Mouse (Mus musculus) G1E (cell line): ENCODE measurements around the gene Vps33b. TPM values are rescaled to one million over a fixed set of nuclear protein-coding genes. Genes with fewer than 3 reads are reported as not detected.

ENCODE experiments used
- ATAC-seq: 2 replicates; pipeline ENCODE4 v1.8.0; 2016; ENCODE audit warnings: mild to moderate bottlenecking; ENCODE audit not compliant: insufficient number of reproducible peaks, poor library complexity, low FRiP score, severe bottlenecking; ENCODE audit errors: extremely low read depth
- DNase-seq: peaks from one replicate; pipeline ENCODE4 v3.0.0; 2012; ENCODE audit warnings: low spot score
- H3K27me3 ChIP-seq: 2 replicates; pipeline ENCODE4 v1.6.1; 2012; ENCODE audit warnings: mild to moderate bottlenecking, low read length, inconsistent platforms; ENCODE audit not compliant: insufficient read depth
- H3K36me3 ChIP-seq: replicated peaks from 2 replicates; pipeline ENCODE3; 2012; ENCODE audit warnings: mild to moderate bottlenecking, inconsistent platforms
- H3K4me1 ChIP-seq: 2 replicates; pipeline ENCODE4 v1.6.1; 2012; ENCODE audit warnings: low read depth, low read length, inconsistent platforms, mixed read lengths; ENCODE audit not compliant: insufficient read depth
- H3K4me3 ChIP-seq: 2 replicates; pipeline ENCODE4 v1.5.1; 2012; ENCODE audit warnings: low read depth, mild to moderate bottlenecking, inconsistent platforms, low read length, moderate library complexity, mixed read lengths
- H3K9me3 ChIP-seq: replicated peaks from 2 replicates; pipeline ENCODE4 v1.6.1; 2012; ENCODE audit warnings: inconsistent platforms
- CTCF ChIP-seq: IDR thresholded peaks from 2 replicates; pipeline ENCODE4 v1.5.1; 2012; ENCODE audit warnings: low read depth, low read length, inconsistent platforms, mixed read lengths
- GATA1 ChIP-seq: IDR thresholded peaks from 2 replicates; pipeline ENCODE4 v1.6.1; 2012; ENCODE audit warnings: borderline replicate concordance, low read length, inconsistent platforms, mixed read lengths
- GATA2 ChIP-seq: IDR thresholded peaks from 2 replicates; pipeline ENCODE4 v1.6.1; 2012; ENCODE audit warnings: low read depth, low read length, inconsistent platforms, borderline replicate concordance
- POLR2AphosphoS5 ChIP-seq: IDR thresholded peaks from 2 replicates; pipeline ENCODE4 v1.6.1; 2012; ENCODE audit warnings: low read depth, low read length, inconsistent platforms; ENCODE audit not compliant: insufficient replicate concordance
- TAL1 ChIP-seq: conservative IDR thresholded peaks from 2 replicates; pipeline ENCODE4 v1.6.1; 2012; ENCODE audit warnings: low read depth, low read length, inconsistent platforms, mixed read lengths
- polyA plus RNA-seq: library from polyadenylated mRNA; stranded (reverse); fragments of >175 nt; gene quantifications from 2 replicates; pipeline ENCODE4 v1.2.3, GENCODE M21; 2012
- total RNA-seq, 2 experiments: library from RNA; stranded (forward) in 1 of 2; stranded (reverse) in 1 of 2; fragments of 200-1000 nt in 1 of 2; fragments of >200 nt in 1 of 2; fragmentation: Nextera tagmentation in 1 of 2; gene quantifications; 2 replicates each; pipeline ENCODE4 v1.2.3; 2014 to 2017

The Vps33b gene
- total and polyA plus RNA-seq, 3 experiments = 4.1 to 50.7 (median 29.7) TPM

GRCm38 (mm10) chr7:80281646-80282045 is 12.2 kb downstream of the Vps33b start:
- Histone ChIP-seq H3K4me3 (no peak overlapping the region), H3K27me3 (no peaks in the 10 kb centered on the region), H3K4me1 (no peaks in the 10 kb centered on the region; the same call in 1 of the 2 replicates), H3K9me3 (no peaks in the 10 kb centered on the region), H3K36me3 (peaks cover 97% of the 10 kb centered on the region)
- DNase-seq (no peak), ATAC-seq (no peak)
- TF ChIP-seq GATA2 = no peak
- TF ChIP-seq GATA1 = no peak

DNA sequence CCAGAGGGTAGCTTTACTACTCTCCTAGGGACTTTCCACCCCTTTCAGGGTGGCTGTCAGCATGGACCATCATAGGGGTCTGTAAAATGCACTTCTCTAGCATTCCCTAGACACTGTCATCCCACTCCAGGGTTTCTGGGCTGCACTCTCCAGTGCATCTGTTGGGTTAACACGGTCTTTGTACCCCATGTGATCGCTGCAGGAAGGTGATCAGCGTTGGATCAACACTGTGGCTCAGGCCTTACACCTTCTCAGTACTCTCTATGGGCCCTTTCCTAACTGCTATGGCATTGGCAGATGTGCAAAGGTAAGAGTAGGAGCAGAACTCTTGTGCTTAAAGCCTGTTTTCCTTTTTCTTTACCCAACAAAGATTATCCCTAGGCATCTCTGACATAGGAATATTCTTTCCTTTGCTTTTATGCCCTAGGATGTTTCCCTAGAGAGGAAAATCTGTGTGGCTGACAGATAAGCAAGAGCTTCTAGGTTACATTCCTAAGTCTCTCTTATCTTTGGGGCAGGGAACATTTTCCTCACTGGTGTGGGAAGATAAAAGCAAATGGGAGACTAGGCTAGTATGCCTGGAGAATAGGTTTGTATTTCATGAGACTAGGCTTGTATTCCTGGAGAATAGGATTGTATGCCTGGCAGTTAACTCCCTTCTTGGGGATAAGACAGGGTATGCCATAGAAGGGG is 13.9 kb downstream of the Vps33b start:
- ATAC-seq (no peak), DNase-seq (no peak)
- H3K4me3 ChIP-seq = no peak overlapping the region
- H3K27me3 ChIP-seq = no peaks in the 10 kb centered on the region
- no peaks in the 10 kb centered on the region; the same call in 1 of the 2 replicates for H3K4me1 ChIP-seq
- TF ChIP-seq GATA1 (no peak), GATA2 (no peak), TAL1 (no peak), CTCF (no peak), POLR2AphosphoS5 (no peak)
- peaks cover 97% of the 10 kb centered on the region for H3K36me3 ChIP-seq
- H3K9me3 ChIP-seq = no peaks in the 10 kb centered on the region

DNA sequence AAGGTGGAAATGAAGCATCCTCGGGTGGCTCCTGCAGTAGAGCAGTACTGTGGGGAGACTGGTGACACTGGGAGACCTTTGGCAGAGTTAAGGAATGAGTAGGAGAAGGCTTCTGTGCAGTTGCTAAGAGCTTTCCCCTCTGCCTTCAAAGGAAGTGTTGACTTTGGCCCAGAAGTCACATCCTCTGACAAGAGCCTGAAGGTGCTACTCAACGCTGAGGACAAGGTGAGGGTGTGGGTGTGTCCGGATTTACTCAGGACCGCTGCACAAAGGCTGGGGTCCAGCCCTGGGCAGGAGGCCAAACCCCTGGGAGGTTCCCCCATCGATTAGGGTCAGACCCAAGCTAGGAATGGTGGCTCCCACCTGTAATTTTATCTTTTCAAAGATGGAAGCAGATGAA is 14.9 kb downstream of the Vps33b start:
- H3K36me3 ChIP-seq = peaks cover 95% of the 10 kb centered on the region
- H3K4me1 ChIP-seq = no peaks in the 10 kb centered on the region; the same call in 1 of the 2 replicates
- ATAC-seq (no peak), DNase-seq (no peak)
- H3K27me3 ChIP-seq = no peaks in the 10 kb centered on the region
- no peak for TF ChIP-seq GATA2
- no peak for TF ChIP-seq POLR2AphosphoS5
- TF ChIP-seq TAL1 = no peak
- no peak for TF ChIP-seq GATA1
- TF ChIP-seq CTCF = no peak
- no peaks in the 10 kb centered on the region for H3K9me3 ChIP-seq
- H3K4me3 ChIP-seq = no peak overlapping the region

DNA sequence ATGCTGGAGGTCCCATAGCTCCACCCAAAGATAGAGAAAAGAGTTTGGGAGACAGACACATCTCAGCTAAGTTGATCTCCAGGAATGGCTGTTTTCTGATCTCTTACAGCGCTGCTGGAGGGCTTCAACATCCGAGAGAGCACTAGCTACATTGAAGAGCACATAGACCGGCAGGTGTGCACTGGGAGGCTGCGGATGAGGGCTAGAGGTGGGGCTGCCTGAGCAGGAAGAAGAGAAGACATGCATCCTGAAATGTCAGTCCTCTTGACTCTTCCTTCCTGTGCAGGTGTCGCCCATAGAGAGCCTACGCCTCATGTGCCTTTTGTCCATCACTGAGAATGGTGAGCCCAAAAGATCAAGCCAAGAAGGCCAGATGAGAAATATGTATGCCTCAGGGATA is 16.3 kb downstream of the Vps33b start:
- TF ChIP-seq POLR2AphosphoS5 (no peak), CTCF (no peak), GATA2 (no peak), GATA1 (no peak), TAL1 (no peak)
- no peak for DNase-seq

GRCm38 (mm10) chr7:80287736-80288135 is 18.3 kb downstream of the Vps33b start:
- ATAC-seq = no peak
- no peak overlapping the region for H3K4me3 ChIP-seq
- no peaks in the 10 kb centered on the region; the same call in 1 of the 2 replicates for H3K4me1 ChIP-seq
- TF ChIP-seq POLR2AphosphoS5 (no peak), GATA2 (no peak), TAL1 (no peak), GATA1 (no peak), CTCF (no peak)
- no peaks in the 10 kb centered on the region for H3K27me3 ChIP-seq
- peaks cover 92% of the 10 kb centered on the region for H3K36me3 ChIP-seq
- H3K9me3 ChIP-seq = no peaks in the 10 kb centered on the region
- no peak for DNase-seq

More for the DNA sequence above, 16.3 kb downstream of the Vps33b start:
- H3K36me3 ChIP-seq = peaks cover 95% of the 10 kb centered on the region
- no peaks in the 10 kb centered on the region for H3K9me3 ChIP-seq
- no peak overlapping the region for H3K4me3 ChIP-seq
- ATAC-seq = no peak
- no peaks in the 10 kb centered on the region; the same call in 1 of the 2 replicates for H3K4me1 ChIP-seq
- H3K27me3 ChIP-seq = no peaks in the 10 kb centered on the region

- ATAC-seq = peak; percentile 96
- TF ChIP-seq GATA1 (no peak), GATA2 (no peak), TAL1 (no peak), CTCF (no peak), POLR2AphosphoS5 (no peak)
- peaks cover 24% of the 10 kb centered on the region for H3K4me1 ChIP-seq
- H3K4me3 ChIP-seq = peak within 1 kb of the TSS; percentile 90
- H3K9me3 ChIP-seq = no peaks in the 10 kb centered on the region
- peaks cover 52% of the 10 kb centered on the region for H3K36me3 ChIP-seq
- no peaks in the 10 kb centered on the region for H3K27me3 ChIP-seq
- peak; percentile 98 for DNase-seq
Observed at GRCm38 (mm10) chr7:80294062-80294763, 24.8 kb downstream of the Vps33b start, which contains the start of gene Prc1. Prc1 (plus strand) TSS chr7:80294450.
